Mouse (Mus musculus): ENCODE results near the gene Kidins220.

The Kidins220 gene

DNA sequence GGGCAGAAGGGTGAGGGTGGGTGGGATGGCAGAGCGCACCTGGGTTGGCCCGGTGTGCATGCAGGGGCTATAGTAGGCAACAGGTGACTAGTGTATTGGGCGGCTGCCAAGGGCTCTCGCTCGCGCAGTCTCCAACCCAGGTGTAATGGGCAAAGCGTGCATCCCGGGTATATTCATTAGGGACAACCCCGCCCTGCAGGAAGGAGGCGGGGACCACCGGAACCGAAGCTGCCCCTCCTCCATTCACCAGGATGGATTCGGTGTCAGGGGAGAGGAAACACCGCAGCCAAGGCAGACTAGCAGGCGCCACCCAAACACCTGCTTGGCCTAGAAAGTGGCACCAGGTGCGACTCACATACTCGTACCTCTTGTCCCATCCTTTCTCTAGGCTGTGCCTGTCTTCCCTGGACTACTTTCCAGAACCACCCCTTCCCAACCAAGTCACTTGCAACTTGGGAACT lies 118.1 kb downstream of the Kidins220 start:
- DNase-seq (ENCODE audit: low read depth): no peak

DNA sequence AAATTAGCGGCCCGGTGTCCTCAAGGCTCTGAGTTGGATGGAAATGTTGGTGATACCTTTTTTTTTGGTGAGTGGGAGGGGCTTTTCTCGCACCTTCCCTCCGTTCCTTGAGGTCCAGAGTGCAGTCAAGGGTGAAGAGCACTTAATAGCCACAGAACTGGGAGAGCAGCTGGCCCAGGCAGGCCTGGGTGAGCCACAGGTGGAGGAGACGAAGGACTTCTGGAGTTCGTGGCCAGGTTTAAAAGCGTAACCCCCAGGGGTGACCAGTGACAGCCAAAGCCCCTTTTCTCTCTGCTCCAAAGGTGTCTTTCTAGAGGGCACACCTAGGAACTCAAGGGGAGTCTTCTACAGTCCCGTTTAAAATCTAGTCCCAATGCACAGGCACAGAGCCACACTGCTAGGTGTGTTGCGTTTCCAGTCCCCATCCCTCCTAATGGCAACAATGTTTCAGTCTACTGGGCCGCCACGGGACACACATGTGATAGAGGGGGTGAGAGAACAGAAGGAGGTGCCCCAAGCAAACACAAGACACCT lies 118.6 kb downstream of the Kidins220 start:
- no peak for DNase-seq (ENCODE audit: low read depth)

DNA sequence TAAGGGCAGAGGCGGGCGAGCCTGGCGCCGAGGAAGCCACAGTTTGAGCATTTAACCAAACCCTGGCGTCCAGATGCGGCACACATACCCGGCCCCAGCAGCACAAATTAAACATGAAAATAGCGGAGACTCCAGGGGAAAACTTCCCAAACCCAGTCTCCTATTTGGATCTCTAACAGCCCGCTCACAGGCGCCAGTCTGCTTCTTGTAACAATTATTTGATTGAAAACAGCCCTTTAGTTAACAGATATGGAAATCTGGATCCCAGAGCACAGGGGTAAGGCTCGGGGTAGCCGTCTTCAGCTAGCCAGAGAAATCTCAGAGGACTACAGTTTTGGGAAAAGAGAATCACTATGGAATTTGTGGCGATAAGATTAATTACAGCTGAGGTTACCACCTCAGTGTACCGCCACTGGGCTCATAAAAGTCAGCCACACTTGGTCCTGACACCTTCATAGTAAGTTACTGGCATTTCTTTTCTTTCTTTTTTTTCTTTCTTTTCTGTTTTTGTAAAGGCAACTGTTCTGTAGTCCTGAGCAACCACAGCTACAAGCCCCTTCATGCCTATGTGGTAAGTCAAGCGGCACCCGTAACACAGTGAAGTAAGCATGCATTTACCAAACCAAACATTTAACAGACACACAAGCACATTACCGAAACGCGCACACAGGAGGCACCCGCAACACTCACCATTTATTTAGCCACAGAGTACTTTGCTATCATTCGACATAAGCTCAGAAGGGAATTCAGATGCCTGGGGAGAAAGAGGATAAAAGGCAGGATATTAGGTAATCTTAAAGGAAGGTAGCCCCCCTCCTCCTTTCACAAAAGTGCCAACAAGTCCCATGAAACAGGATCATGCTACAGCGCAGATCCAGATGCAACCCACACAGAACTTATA lies 120.1 kb downstream of the Kidins220 start:
- DNase-seq (ENCODE audit: low read depth): peak; percentile 75

GRCm38 (mm10) chr12:25095538-25095937 lies 120.8 kb downstream of the Kidins220 start:
- DNase-seq (ENCODE audit: low read depth): no peak

GRCm38 (mm10) chr12:25095974-25096639 lies 121.4 kb downstream of the Kidins220 start:
- peak; percentile 98 for DNase-seq (ENCODE audit: low read depth)

- DNase-seq (ENCODE audit: low read depth): no peak
These were observed 121.9 kb downstream of the Kidins220 start for GRCm38 (mm10) chr12:25096640-25097051.

- no peak for DNase-seq (ENCODE audit: low read depth)
These were observed 122.2 kb downstream of the Kidins220 start, which contains the start of gene Id2 for GRCm38 (mm10) chr12:25097052-25097209. Gene Id2 (minus strand): TSS chr12:25097140.

DNA sequence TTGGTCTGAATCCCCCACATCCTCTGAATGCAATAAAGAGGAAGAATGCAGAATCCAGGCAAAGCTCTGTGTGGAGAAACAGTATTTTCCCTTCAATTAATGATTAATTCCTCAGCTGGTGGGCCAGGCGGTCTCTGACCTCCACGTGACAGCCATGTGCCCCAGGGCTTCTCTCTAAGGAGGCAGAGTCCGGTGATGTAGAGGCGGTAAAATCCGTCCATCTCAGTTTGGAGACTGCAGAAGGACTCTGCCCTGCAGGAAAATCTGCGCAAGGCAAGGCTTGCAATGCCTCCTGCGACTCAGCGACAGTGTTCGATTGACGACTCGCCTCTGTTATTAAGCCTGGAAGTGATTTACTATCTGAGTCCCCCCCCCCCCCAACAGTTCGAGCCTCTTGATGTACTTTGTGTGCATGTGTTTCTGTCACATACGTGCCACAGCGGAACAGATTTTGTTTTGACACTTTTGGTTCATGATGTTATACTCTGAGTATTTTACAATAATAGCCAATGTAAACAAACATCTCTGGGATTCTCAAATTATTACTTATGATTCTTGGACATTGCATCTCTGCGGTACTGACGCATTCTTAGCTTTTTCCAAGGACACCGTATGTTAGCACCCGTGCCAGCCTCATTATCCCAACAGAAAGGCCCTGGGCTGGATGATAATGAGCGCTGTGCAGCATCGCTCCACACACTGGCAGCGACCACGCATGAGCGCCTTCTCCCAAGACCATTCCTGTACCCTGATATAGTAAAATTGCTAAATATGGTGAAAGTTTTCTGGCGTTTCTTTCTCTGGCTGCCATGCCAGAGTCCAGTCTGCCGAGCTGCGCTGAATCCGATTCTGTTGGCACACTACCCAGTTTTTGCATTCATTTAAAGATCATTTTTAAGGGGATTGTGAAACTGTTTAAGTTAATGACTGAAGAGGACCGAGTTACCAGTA lies 122.8 kb downstream of the Kidins220 start:
- no peak for DNase-seq (ENCODE audit: low read depth)

- peak; percentile 24 for DNase-seq (ENCODE audit: low read depth)
These were observed 123.4 kb downstream of the Kidins220 start for GRCm38 (mm10) chr12:25098161-25098550.

GRCm38 (mm10) chr12:25098561-25099312 lies 124.0 kb downstream of the Kidins220 start:
- DNase-seq (ENCODE audit: low read depth): peak; percentile 83

GRCm38 (mm10) chr12:25099313-25099562 lies 124.5 kb downstream of the Kidins220 start:
- no peak for DNase-seq (ENCODE audit: low read depth)

- no peak for DNase-seq (ENCODE audit: low read depth)
These were observed 125.1 kb downstream of the Kidins220 start for GRCm38 (mm10) chr12:25099563-25100408.

DNA sequence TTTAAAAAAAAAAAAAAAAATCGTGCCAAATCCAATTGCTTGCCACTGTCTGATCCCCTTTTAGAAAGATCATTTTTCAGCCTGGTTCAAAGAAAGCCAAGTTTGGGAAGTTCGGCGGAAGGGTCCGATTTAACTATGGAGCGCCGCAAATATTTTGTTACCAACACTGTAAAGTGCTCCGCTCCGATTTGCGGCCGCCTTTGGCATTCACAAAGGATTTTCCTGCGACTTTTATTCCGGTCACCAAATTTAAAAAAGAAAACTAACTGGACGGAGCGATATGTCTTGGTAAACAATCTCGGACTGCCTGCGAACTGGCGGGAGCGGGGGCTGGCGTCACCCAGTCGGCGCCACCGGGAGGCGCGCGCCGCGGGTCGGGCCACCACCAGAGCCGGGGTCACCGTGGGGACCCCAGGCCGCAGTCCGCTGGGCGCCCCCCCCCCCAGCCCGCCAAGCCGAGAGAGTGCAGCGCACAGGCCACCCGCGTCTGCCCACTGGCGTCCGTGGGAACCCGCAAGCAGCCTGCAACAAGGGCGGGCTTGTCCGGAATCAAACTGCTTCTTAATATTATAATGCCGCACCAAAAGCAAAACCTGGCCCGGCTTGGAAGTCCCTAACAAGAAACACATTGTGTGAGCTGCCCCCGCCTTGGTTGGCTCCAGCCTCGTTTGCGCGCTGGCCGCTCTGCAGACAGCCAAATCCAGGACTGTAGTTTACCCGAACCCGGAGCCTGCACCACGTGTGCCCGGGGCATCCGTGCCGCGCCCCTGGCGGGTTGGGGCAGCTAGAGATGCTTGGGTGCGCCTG lies 125.9 kb downstream of the Kidins220 start:
- no peak for DNase-seq (ENCODE audit: low read depth)

GRCm38 (mm10) chr12:25101389-25101788 lies 126.7 kb downstream of the Kidins220 start:
- DNase-seq (ENCODE audit: low read depth): no peak

DNA sequence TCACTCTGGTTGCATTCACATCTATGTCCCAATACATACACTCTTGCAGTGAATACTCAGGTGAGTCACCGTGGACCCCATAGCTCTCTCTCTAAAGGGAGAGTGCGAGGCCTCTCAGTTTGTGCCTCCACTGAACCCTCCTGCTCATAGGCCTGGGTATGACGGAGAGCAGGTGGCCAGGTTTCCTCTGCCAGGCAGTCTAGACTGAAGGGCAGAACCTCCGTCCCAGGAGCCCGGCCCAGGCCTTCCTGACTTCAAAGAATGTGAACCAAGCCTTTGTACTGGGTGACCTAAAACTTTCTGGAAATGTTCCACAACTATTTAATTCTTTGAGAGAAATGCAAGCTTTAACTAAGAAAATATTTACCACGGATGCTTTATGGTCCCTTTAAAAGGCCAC lies 129.2 kb downstream of the Kidins220 start:
- no peak for DNase-seq (ENCODE audit: low read depth)

DNA sequence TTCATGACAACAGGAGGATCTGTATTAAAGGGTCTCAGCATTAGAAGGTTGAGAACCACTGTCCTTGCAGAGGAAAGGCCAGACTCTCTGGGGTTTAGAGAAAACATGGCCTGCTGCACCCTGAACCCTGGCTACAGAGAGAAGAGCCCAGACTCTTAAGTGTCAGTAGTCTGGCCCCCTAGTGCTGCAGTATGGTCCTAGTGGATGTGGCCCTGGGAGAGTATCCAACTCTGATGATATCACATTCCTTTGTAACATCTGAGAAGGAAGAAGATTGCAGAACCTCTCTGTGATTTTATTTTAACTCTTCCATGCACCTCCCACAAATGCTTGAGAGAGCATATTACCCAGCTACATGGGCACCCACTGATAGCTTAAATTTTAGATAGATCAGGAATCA lies 129.8 kb downstream of the Kidins220 start:
- DNase-seq (ENCODE audit: low read depth): no peak

DNA sequence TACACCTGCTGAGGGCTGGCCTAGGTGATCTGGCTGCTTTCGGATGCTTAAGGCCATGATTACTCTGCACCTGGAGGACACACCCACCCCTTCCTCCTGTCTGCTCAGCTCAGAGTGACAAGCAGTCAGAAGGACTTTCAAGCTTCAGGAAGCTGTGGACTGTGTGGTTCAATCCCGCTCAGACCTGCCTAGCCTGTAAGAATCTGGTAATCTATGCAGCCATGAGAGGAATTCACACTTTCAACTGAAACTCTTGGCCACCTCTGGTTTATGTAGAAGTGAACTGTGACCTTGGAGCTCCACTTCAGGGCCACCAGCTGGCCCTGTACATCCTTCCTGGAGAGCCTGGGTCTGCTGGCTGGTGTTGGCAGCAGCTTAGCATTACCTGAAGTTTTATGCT lies 134.1 kb downstream of the Kidins220 start:
- DNase-seq (ENCODE audit: low read depth): peak; percentile 80

DNA sequence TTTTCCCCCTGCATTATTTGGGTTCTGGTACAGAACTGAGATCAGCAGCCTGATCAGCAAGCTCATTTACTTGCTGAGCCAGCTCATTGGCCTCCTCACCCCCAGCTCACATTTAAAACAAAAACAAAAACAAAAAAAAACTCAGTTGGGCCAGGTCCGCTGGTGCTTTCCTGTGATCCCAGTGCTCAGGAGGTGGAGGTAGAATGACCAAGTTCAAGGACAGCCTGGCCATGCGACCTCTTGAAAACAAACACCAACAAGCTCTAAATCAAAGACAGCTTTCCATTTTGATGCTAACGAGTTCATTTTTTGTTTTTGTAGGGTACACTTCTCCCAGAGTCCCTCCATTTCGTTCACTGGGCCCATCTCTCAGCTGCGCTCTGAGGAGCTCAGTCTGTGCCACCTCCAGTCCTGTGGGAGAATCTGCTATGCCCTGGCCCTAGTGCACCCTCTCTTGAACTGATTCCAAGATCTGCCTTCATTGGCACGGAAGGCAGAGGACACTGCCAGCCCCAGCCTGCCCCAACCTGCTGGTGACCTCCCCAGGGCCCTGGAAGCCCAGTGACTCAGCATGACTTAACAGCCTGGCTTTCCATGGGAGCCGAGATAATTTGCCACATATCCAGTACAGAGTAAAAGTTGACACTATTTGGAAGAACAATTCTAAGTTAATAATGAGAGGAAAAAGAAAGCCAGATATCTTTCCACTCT lies 135.4 kb downstream of the Kidins220 start:
- no peak for DNase-seq (ENCODE audit: low read depth)

DNA sequence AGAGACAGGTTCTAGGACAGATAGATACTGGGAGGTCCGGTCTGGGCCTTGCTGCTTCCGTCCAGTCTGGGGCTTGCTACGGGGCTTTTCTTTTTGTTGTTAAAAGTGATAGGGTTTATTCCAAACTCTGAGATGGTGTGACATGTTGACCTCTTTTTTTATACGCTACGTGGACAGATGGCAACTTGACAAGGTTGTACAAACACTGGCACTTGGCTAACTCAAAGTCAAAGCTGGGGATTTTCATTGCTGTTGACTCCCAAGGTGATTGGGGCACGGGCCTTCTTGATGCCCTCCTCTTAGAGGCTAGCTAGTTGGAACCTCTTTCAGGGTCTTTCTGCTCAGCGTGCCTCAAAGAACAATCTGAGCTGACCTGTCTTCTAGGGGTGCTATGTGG lies 136.0 kb downstream of the Kidins220 start:
- DNase-seq (ENCODE audit: low read depth): no peak

Measured in 416B (cell line).